Mouse (Mus musculus): Measurements from ENCODE around the gene Tbx2.

Tbx2 gene

DNA sequence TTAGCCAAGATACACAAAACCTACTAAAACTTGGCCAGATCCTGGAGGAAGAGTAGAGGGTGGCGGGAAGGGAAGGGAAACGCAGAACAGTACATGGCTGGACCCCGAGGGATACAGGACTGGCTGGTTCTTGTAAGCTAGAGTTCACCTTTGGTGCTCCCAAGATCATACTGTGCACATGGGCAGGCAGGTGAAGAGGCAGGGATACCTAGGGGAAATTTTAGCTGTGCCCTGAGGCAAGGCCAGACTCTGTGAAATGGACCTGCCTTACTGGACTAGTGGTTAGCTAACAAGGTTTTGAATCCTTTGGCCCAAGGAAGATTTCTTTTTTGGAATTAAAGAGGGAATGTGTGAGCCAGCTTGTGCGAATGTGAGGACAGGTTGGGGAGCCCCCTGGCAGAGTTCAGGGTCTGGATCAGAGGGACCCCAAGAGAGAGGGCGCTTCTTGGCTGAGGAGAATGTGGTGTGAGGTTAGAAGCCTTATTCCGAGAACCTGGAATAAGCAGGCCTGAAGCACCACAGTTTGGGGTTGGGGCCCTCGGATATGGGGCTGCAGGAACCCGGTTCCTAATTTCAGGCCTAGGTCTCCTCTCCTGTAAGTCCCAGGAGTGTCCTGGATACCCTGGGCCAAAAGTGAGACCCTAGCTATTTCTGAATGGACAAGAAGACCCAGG, 56.8 kb downstream of the Tbx2 start:
- DNase-seq, result no peak

DNA sequence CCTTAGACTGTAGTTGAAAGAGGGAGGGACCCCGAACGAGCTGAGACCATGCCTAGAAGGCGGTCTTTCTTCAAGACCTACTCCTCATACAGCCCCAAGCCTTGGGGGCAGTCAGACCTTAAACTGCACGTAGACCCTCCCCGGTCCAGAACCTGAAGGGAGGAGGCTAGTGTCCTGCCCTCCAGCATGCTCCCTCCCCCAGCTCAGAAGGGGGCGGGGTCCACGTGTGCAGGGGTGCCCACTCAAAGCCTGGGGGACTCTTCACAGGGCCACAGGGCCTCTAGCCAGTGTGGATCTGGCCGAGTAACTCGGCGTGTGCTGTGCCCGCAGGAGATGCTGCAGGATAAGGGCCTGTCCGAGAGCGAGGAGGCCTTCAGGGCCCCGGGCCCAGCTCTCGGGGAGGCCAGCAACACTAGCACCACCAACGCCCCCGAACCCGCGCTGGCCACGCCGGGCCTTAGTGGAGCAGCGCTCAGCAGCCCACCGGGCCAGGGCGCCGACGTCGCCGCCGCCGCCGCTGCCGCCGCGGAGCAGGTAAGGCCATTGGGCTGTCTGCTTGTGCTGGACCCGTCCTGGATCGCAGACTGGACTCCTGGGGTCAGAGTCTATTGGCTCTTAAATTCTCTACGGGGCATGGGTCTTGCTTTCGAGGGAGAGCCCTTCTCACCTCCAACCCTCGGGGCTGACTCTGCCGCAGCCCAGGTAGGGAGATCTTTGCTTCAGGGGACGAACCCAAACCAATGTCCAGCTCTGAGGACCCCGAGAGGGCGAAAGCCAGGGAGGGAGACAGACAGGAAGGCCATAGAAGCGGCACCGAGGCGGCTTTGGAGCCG, 57.6 kb downstream of the Tbx2 start:
- no peak for DNase-seq

DNA sequence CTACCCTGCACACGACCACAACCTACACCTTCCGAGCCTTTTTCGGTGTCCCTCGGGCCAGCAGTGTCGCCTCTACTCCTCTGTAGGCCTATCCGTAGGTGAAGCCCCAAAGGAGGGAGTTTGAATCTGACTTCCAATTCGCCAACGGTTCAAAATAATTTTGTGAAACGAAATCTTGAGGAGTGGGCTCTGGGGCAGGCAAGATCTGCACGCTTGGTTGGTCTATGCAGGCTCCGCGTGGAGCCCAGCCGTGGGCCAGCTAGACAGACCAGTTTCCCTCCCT, 58.2 kb downstream of the Tbx2 start:
- DNase-seq, result no peak

DNA sequence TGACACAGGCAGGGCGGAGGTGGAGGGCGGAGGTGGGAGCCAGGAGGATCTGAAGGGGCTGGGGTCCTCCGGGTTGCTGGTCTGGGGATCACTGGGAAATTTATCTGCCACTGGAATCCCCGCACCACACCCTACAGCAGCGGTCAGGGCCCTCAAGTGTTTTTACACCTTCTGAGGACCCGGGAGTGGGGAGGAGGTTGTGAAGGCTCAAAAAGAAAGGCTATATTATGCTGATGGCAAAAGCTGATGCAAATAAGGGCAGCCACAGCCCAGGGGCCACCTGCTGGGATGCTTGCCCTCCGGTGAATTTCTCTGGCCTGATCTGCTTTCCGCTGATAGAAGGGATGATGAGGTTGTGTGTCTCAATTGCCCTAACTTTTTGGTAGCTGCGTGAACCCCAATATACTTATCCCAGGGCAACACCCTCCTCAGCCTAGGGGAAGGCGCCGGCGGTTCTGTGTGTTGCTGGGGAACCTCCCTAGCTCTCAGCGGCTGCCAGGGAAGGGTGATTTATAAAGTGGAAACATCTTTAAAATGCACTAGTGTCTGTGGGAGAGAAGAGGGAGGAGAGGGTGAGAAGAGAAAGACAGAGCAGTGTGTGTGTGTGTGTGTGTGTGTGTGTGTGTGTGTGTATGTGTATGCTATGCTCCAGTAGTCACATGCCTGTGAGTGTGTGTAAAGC, 58.8 kb downstream of the Tbx2 start:
- DNase-seq, result no peak

Data from kidney, postnatal 10 days (tissue).